Mouse (Mus musculus) myocyte (in vitro differentiated cells): ENCODE measurements around the gene Ypel3. TPM values are rescaled to one million over a fixed set of nuclear protein-coding genes. Genes with fewer than 3 reads are reported as not detected.

Source experiments
- H3K27me3 ChIP-seq: one replicate; pipeline ENCODE4 v1.6.1; 2011; ENCODE audit not compliant: control insufficient read depth, insufficient read depth, insufficient read length
- H3K36me3 ChIP-seq: one replicate; pipeline ENCODE4 v1.6.1; 2011; ENCODE audit not compliant: control insufficient read depth, insufficient read depth
- H3K4me2 ChIP-seq: one replicate; pipeline ENCODE4 v1.6.1; 2011; ENCODE audit warnings: low read depth, control low read depth
- H3K4me3 ChIP-seq: one replicate; pipeline ENCODE4 v1.5.1; 2011; ENCODE audit warnings: mild to moderate bottlenecking, control low read depth, moderate library complexity
- H3K79me2 ChIP-seq: one replicate; pipeline ENCODE4 v1.6.1; 2011; ENCODE audit not compliant: control insufficient read depth, insufficient read depth
- H3ac ChIP-seq: one replicate; pipeline ENCODE4 v1.6.1; 2011; ENCODE audit not compliant: control insufficient read depth, insufficient read length
- CEBPB ChIP-seq: IDR thresholded peaks from 2 replicates; pipeline ENCODE4 v1.6.1; 2011; ENCODE audit warnings: mild to moderate bottlenecking, moderate library complexity; ENCODE audit not compliant: poor library complexity, insufficient read depth, severe bottlenecking
- E2F4 ChIP-seq: IDR thresholded peaks from one replicate; pipeline ENCODE4 v1.6.1; 2011; ENCODE audit warnings: mild to moderate bottlenecking, control low read depth, moderate library complexity; ENCODE audit not compliant: insufficient read depth
- MAX ChIP-seq: IDR thresholded peaks from one replicate; pipeline ENCODE4 v1.6.1; 2011; ENCODE audit warnings: low read depth, mild to moderate bottlenecking, control low read depth
- MYOD1 ChIP-seq, 3 experiments: IDR thresholded peaks; one replicate each; pipeline ENCODE4 v1.6.1; 2011; ENCODE audit warnings: control low read depth in 2 of 3, low read depth in 2 of 3, mild to moderate bottlenecking in 2 of 3, moderate library complexity in 1 of 3; ENCODE audit not compliant: insufficient read length in 2 of 3, control insufficient read depth in 1 of 3
- MYOG ChIP-seq, 3 experiments: IDR thresholded peaks; one replicate each; pipeline ENCODE4 v1.6.1; 2011; ENCODE audit warnings: control low read depth in 2 of 3, low read depth in 2 of 3, mild to moderate bottlenecking in 2 of 3; ENCODE audit not compliant: insufficient read length in 2 of 3, control insufficient read depth in 1 of 3, insufficient read depth in 1 of 3
- POLR2A ChIP-seq: IDR thresholded peaks from one replicate; pipeline ENCODE4 v1.6.1; 2011; ENCODE audit warnings: low read depth, mild to moderate bottlenecking, control low read depth, moderate library complexity; ENCODE audit not compliant: insufficient read length
- POLR2AphosphoS2 ChIP-seq: IDR thresholded peaks from one replicate; pipeline ENCODE4 v1.6.1; 2011; ENCODE audit warnings: low read depth, control low read depth; ENCODE audit not compliant: insufficient read length
- REST ChIP-seq: IDR thresholded peaks from one replicate; pipeline ENCODE4 v1.6.1; 2011; ENCODE audit warnings: mild to moderate bottlenecking, control low read depth, moderate library complexity; ENCODE audit not compliant: insufficient read depth, insufficient read length
- SRF ChIP-seq: IDR thresholded peaks from one replicate; pipeline ENCODE4 v1.6.1; 2011; ENCODE audit warnings: low read depth; ENCODE audit not compliant: control insufficient read depth, insufficient read length
- TCF12 ChIP-seq: IDR thresholded peaks from one replicate; pipeline ENCODE4 v1.6.1; 2011; ENCODE audit warnings: mild to moderate bottlenecking, control low read depth; ENCODE audit not compliant: poor library complexity, insufficient read depth, severe bottlenecking
- TCF3 ChIP-seq: IDR thresholded peaks from one replicate; pipeline ENCODE4 v1.6.1; 2011; ENCODE audit warnings: low read depth, control low read depth; ENCODE audit not compliant: insufficient read length
- USF1 ChIP-seq: IDR thresholded peaks from one replicate; pipeline ENCODE4 v1.6.1; 2011; ENCODE audit warnings: low read depth, mild to moderate bottlenecking, control low read depth, moderate library complexity
- polyA plus RNA-seq: library from polyadenylated mRNA; unstranded; fragments of >200 nt; fragmentation: generic; extraction: Trizol; gene quantifications from one replicate; pipeline ENCODE4 v1.2.1, GENCODE M21; 2012; ENCODE audit warnings: missing spikeins

The Ypel3 gene
- polyA plus RNA-seq, 1 experiment = 82.2 TPM

DNA sequence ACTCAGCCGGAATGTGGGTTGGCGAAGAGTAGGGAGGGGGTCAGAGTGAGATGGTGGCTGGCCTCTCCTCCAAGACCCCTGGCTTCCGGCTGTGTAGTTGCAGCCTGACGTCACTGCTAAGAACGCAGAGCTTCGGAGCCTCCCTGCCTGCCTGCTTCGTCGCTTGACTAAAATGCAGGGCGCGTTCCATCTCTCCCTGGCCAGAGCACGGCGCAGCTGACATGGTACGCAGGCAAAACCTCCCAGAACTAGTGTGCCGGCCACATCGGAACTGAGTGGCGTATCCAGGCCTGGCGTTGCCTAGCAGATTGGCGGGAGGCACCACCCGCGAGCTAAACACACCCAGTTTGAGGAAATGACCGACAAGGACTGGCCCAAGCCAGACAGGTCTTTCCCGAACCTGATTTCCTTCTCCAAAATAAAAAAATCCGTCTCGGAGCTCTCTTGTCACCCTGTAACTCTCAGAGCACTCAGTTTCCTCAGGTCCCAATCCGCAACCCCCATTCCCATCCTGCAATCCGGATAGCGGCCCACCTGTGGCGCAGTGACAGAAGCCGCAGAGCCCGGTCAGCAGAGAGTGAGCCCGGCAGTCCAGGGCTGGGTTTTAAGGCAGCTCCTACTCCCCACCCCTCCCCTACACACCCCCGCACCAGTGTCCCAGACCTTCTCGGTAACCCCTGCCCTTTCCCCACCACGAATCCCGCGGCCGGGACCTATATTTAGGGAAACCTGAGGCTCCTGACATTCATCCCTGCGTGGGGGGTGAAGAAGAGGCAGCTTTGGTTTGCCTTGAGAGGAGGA, 22.9 kb downstream of the Ypel3 start:
- Histone ChIP-seq H3K4me2 (peak overlapping the region; percentile 87), H3K36me3 (peaks cover 23% of the 10 kb centered on the region), H3ac (peak overlapping the region; percentile 64), H3K27me3 (no peaks in the 10 kb centered on the region), H3K79me2 (peaks cover 28% of the 10 kb centered on the region), H3K4me3 (peak overlapping the region; percentile 89)
- TF ChIP-seq POLR2A (peak; percentile 75), CEBPB (no peak), SRF (no peak), POLR2AphosphoS2 (peak; percentile 81), MYOG (IDR thresholded peaks at IDR 0.05; ENCODE audit: control insufficient read depth in 1 of 3, insufficient read depth in 1 of 3, insufficient read length in 2 of 3, low read depth in 2 of 3) (peak in 1 of 3 experiments; percentile 55), E2F4 (no peak), MYOD1 (IDR thresholded peaks at IDR 0.05; ENCODE audit: control insufficient read depth in 1 of 3, insufficient read length in 2 of 3, low read depth in 2 of 3) (peak in 1 of 3 experiments; percentile 41), TCF3 (no peak), MAX (no peak)

DNA sequence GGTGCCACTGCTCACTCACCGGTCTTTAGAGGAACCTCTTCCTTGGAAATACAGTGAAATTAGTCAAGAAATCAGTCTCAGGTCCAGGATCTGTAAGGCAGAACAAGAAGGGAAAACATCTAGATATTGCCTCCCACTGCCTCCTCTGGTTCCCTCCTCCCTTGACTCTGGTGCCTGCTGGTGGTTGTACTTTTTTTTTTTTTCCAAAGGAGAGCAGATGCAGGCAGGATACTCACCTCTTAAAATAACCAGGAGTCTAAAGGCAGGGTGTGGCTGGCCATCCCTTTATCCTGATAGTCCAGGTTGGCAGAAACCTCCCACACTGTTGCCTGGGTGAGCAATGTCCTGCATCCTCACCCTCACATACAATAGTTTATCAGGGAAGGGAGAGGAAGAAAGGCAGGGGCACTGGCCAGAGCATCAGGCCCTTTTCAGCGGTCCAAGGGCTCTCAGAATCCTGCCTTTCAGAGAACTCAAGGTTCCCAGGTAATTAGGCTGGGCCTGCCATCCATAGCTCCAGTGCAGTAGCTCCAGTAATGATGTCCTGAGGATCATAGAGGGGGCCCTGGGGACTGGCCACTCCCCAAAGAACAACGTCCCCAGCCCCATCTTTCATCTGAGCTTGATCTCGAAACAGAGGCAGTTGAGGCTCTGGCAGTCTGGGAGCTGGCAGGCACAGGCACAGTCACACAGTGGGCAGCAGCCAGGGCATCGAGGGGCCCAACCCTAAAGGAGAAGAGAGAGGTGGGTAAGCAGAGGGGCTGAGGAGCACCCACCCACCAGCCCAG, 23.7 kb downstream of the Ypel3 start:
- Histone ChIP-seq H3K4me3 (peak overlapping the region; percentile 89), H3K4me2 (peak overlapping the region; percentile 87), H3K79me2 (peaks cover 28% of the 10 kb centered on the region), H3K27me3 (no peaks in the 10 kb centered on the region), H3K36me3 (peaks cover 16% of the 10 kb centered on the region), H3ac (peak overlapping the region; percentile 64)
- TF ChIP-seq MYOG (IDR thresholded peaks at IDR 0.05; ENCODE audit: control insufficient read depth in 1 of 3, insufficient read depth in 1 of 3, insufficient read length in 2 of 3, low read depth in 2 of 3) (no peak), MYOD1 (IDR thresholded peaks at IDR 0.05; ENCODE audit: control insufficient read depth in 1 of 3, insufficient read length in 2 of 3, low read depth in 2 of 3) (peak in 1 of 3 experiments; percentile 7), USF1 (no peak)

DNA sequence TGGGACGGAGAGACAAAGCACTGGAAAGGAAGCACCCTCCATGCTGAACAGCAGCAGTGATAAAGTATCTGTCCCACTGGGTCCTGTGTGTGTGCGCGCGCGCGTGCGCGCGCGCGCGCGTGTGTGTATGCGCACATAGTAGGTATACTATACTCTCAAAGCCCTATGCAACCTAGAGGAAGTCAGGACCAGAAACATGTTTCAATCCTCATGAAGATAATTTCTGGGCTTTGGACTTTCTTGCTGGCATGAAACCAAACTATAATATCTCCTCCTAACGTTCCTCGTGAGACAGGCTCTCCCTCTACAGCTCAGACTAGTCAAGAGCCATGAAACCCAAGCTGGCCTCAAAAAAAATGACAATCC, 24.3 kb downstream of the Ypel3 start:
- Histone ChIP-seq H3K4me2 (peak overlapping the region; percentile 87), H3K36me3 (peaks cover 10% of the 10 kb centered on the region), H3K79me2 (peaks cover 28% of the 10 kb centered on the region), H3ac (no peak overlapping the region), H3K27me3 (no peaks in the 10 kb centered on the region), H3K4me3 (no peak overlapping the region)
- TF ChIP-seq E2F4 (no peak), POLR2A (no peak), USF1 (no peak), TCF12 (no peak)

DNA sequence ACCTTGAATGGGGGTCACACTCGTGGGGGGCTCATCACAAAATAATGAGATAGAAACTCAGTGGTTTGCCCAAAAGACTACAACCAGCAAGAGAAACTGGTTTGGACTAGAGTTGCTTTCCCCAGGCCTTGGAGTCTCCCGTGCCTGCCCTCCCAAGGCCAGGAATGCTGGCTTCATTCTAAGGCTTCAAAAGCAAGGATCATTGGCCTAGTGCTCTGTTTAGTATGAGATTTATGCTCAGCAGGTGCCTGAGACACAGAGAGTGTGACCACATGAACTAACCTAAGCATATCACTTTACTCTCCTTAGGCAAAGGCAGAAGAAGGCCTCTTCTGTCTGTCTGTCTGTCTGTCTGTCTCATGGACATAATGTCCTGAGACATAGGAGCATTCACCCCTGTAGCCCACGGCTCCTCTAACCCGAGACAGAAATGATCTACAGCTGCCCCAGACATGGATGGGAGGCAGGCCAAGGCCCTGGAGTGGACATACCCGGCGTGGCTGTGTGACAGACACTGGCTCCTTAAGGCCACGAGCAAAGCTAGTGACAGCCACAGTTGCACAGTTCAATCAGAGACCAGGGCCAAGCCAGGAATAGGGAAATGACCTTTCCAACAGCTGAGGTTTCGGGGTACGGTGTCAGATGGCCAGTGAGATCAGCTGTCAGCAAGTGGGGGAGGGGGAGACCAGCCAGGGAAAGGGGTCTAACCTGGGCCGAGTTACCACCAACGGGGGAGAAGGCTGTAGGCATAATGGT, 25.6 kb downstream of the Ypel3 start:
- H3K4me2 ChIP-seq = peak overlapping the region; percentile 87
- no peaks in the 10 kb centered on the region for H3K27me3 ChIP-seq
- no peak overlapping the region for H3ac ChIP-seq
- H3K79me2 ChIP-seq = peaks cover 16% of the 10 kb centered on the region
- no peaks in the 10 kb centered on the region for H3K36me3 ChIP-seq
- TF ChIP-seq CEBPB (no peak), MYOG (IDR thresholded peaks at IDR 0.05; ENCODE audit: control insufficient read depth in 1 of 3, insufficient read depth in 1 of 3, insufficient read length in 2 of 3, low read depth in 2 of 3) (peak; percentile 79 to 95 (median 85)), SRF (no peak), MYOD1 (IDR thresholded peaks at IDR 0.05; ENCODE audit: control insufficient read depth in 1 of 3, insufficient read length in 2 of 3, low read depth in 2 of 3) (peak; percentile 87 to 98 (median 93)), TCF3 (peak; percentile 67), E2F4 (no peak), POLR2AphosphoS2 (peak; percentile 17), TCF12 (peak; percentile 84), REST (no peak), MAX (no peak), POLR2A (no peak)
- H3K4me3 ChIP-seq = no peak overlapping the region
